Mouse (Mus musculus) thymus, postnatal 25 days (tissue): ENCODE results near the gene Rwdd2b.
A peak's percentile ranks its signal among the peaks of the same experiment; 100 is the strongest.

Source experiments
- DNase-seq: peaks from one replicate; pipeline ENCODE4 v3.0.0; 2022

Gene Rwdd2b

DNA sequence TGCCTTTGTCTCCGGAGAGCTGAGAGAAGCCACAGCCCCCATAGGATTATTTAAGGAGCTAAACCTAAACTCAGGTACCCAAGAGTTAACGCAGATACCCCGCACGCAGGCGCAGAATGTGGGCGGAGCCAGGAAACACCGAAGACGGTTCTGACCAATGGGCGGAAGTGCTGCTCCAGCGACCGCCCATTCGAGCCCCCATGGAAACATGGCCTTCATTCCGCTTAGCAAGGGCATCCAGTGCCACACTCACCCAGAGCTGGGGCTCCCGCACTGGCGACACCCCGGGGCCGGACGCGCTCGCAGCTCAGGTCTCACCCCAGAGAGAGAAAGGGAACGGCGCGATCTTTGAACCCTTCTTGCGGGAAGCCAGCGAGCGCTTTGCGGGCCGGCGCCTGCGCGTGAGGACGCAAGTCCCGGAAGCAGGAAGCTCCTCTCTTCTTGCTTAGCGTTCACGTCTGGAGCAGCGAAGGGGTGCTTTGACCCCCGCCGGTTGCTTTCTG is at the start of gene Rwdd2b:
Gene Rwdd2b, minus strand, starts transcription at position 390 of the 503 bp plus-strand sequence.
- peak; percentile 94 for DNase-seq

- no peak for DNase-seq
Measured at GRCm38 (mm10) chr16:87488605-87489004, 48.2 kb upstream of the Rwdd2b start.

GRCm38 (mm10) chr16:87486739-87487138 is 46.4 kb upstream of the Rwdd2b start:
- no peak for DNase-seq

DNA sequence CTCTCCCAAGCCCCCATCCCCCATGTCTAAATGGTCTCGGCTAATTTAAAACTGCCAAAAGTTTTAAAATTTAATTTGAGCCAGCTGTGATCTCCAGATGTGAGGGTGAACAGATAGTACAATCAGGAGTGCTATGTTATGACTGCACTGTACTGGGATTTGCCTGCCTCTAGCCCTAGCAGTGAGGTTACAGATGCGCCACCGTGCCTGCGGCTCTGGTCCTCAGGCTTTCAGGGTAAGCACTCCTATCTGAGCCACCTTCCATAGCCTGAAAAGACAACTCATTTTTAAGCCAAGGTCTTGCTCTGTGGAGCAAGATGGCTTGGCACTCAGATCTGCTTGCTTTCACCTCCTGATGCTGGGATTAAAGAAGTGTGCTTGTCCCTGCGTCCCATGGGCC is 44.0 kb upstream of the Rwdd2b start:
- no peak for DNase-seq

- no peak for DNase-seq
Measured at GRCm38 (mm10) chr16:87470579-87470978, 30.2 kb upstream of the Rwdd2b start.

GRCm38 (mm10) chr16:87458752-87459151 is 18.4 kb upstream of the Rwdd2b start:
- DNase-seq: no peak

- DNase-seq: no peak
Measured at GRCm38 (mm10) chr16:87455180-87455611, 14.8 kb upstream of the Rwdd2b start.

DNA sequence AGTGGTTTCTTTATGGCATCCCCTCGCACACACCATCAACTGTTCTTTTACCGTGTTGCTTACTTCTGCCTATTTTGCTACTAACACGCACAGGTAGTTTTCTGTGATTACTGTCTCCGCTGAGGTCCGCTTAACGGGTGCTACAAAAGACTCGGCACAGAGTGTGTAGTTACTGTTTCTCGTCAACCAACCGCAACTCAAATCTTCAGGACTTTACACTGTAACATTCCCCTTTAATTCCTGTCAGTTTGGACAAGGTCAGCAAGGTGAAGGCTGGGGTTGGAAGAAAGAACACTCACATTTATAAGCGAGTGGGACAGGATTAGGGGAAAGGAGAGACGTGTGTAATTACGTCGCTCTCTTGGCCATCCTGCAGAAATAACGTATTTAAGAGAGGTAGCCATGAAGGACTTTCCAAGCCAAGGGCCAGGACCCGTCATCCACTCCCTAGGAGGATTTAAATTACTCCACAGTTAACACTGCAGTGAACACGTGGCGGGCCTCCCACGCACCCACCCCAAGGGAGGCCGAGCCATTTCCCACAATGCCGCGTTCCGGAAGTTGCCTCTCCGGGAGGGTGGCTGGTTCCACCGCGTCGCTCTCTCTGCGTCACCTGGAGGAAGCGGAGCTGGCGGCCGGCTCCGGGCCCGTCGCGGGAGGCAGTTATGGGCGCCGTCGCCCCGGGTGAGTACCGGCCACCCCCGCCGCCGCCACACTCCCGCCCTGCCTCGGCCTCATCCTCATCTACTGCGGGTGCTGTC is 14.2 kb upstream of the Rwdd2b start, which contains the start of gene Usp16:
Gene Usp16, plus strand, starts transcription at position 285 of the 761 bp plus-strand sequence.
- peak; percentile 92 for DNase-seq

- no peak for DNase-seq
Measured at GRCm38 (mm10) chr16:87453226-87453625, 12.9 kb upstream of the Rwdd2b start.

DNA sequence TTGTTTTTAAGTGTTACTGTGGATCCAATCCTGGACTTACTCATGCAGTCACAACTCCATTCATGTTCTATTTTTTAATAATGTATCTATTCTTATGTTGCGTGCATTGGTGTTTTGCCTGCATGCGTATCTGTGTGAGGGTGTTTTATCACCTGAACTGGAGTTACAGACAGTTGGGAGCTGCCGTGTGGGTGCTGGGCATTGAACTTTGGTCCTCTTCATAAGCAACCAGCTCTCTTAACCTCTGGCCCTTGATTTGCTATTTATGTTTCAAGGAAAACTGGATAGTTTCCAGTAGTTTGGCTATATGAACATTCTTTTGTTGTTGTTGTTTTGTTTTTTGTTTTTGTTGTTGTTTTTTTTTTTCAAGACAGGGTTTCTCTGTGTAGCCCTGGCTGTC is 5.2 kb upstream of the Rwdd2b start:
- no peak for DNase-seq

DNA sequence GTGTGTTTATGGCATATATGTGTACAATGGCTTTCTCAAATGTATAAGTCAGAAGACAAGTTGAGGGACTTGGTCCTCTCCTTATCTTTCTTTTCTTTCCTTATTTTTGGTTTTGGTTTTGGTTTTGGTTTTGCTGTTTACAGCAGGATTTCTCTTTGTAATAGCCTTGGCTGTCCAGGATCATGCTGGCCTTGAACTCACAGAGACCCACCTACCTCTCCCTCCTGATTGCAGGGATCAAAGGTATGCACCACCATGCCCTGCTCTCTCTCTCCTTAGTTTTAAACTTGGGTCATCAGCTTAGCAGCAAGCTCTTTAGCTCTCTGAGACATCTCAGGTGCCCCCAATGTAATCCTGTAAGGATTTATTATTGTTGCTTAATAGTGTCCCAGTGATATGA is 4.7 kb upstream of the Rwdd2b start:
- no peak for DNase-seq

- no peak for DNase-seq
Measured at GRCm38 (mm10) chr16:87444071-87444470, 3.7 kb upstream of the Rwdd2b start.

GRCm38 (mm10) chr16:87443245-87443644 is 2.9 kb upstream of the Rwdd2b start:
- no peak for DNase-seq

DNA sequence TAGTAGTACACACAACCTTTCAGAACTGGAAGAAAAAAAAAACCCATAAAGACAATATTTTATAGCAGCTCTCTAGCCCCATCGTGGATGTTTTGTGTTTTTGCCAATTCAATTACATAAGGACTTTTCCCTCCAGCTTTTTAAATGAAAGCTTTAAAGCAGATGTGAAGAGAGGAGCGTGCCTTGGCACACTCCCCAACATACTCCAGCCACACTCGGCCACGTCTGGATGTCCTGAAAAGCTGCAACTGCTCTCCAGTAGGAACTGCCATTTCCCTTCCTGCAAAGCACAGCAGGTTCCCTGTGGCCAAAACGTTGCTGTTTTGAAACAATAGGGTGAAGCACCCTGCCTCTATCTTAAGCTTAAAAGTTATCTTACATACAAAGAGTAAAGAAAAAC is 1.9 kb upstream of the Rwdd2b start:
- DNase-seq: no peak

GRCm38 (mm10) chr16:87441089-87441488 is 716 bp upstream of the Rwdd2b start:
- DNase-seq: peak; percentile 34

DNA sequence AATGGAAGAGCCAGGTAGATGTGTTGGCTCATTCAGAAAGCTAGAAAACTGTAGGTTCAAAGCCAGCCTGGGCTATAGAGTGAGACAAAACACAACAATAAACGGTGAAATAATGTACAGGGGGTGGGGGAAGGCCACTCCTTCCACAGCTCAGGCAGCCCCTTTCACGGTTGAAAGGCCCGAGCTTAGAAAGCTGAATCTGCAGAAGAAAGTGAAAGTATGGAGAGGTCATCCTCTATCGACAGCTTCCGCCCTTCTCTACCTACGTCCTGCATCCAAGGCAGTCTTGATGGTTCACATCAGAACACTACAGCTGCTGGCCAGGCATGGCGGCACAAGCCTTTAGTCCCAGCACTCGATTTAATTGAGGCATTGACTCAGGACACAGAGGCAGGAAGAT is 1.7 kb downstream of the Rwdd2b start:
- DNase-seq: no peak

DNA sequence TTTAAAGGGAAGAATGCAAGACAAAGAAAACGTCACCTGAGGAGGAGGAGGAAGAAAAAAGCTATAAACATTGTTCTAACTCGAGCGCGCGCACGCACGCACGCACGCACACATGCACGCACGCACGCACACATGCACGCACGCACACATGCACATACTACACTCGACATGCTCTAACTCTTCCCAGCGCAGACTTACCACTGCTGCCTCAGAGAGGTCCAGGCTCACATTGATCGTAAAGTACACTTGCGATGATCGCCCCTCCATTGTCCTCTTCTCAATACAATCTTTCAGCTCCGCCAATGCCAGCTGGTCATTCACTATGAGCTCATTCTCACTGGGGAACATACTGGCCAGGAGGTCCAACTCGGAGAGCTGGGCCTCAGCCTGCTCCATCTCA is 3.3 kb downstream of the Rwdd2b start:
- DNase-seq: no peak

- no peak for DNase-seq
Measured at GRCm38 (mm10) chr16:87435411-87436205, 4.8 kb downstream of the Rwdd2b start.

- no peak for DNase-seq
Measured at GRCm38 (mm10) chr16:87434946-87435345, 5.4 kb downstream of the Rwdd2b start.

GRCm38 (mm10) chr16:87434266-87434665 is 6.1 kb downstream of the Rwdd2b start:
- no peak for DNase-seq

DNA sequence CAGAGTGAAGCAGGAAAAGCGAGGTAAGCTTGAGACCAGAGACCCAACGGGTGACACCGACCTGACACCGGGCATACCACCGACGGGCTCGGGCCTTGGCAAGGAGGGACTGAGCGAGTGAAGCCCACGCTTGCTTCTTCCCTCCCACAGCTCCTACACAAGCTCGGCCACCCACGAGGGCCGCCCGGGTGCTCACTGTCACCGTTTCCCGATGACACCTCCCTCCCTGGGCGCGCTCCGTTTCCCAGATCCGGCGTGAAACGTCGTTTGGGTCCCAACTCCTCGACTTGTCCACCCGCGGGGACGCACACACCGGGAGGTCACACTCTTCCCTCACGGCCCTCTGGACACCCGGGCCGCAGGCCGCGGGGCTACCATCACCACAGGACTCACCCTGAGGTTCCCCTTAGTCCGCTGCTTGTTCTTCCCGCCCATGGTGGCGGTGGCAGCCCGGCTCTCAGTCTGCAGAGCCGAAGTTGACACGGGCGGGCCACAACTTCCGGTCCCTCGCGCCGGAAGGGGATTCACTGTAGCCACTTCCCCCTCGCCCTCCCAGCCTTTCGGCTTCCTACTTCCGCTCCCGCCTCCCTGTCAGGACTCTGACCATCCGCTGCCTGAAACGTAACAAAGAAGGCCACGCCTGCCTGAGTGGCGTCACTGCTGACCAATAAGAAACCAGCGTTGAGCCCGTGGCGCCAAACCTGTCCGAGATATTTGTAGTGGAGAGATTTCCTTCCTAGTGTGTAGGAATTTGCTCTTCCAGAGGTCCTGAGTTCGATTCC is 8.1 kb downstream of the Rwdd2b start, which contains the start of gene Ltn1:
Gene Ltn1, minus strand, starts transcription at position 580 of the 782 bp plus-strand sequence.
- DNase-seq: peak; percentile 96

DNA sequence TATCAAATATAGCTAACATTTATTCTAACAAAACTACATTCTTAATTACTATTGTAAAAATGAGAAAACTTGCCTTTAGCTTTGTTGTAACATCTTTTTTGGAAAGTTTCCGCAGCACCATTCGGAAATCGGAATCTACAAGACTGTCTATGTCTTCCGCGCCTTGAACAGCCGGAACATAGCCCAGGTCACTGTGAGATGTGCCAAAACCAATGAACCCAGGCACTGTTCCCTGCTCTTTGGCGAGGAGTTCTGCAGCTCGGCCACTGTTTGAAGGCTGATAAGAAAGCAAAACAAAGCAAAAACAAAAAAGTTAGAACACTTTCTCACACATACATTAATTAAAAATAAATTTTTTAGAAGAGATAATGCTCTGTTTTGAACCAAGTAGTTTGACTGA is 12.9 kb downstream of the Rwdd2b start:
- DNase-seq: no peak

DNA sequence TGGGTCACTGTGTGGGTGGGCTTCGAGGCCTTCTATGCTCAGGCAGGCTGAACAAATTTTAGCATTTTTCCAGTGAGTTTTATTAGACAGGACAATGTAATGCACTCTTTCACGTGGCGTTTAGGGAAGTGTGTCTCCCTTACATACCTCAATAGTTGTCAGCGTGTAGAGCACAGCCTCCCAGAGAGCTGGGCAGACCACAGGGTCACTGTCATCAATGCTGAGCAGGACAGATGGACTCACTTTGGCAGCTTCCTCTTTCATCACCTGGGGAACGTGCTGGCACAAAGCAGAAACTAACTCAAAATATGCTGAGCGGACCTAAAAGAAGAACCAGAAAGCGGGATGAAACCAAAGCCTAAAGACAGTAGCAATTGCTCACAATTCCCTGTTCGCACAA is 19.7 kb downstream of the Rwdd2b start:
- DNase-seq: no peak
